Mouse (Mus musculus) megakaryocyte, embryonic 14.5 days (primary cell): ENCODE measurements around the gene Afap1. TPM values are rescaled to one million over a fixed set of nuclear protein-coding genes. Genes with fewer than 3 reads are reported as not detected.

Experiments used
- H3K27me3 ChIP-seq: replicated peaks from 2 replicates; pipeline ENCODE3; 2012; ENCODE audit warnings: inconsistent platforms
- H3K36me3 ChIP-seq: replicated peaks from 2 replicates; pipeline ENCODE3; 2012; ENCODE audit warnings: low read length, inconsistent platforms, mixed read lengths
- H3K4me1 ChIP-seq: 2 replicates; pipeline ENCODE4 v1.6.1; 2012; ENCODE audit warnings: inconsistent platforms
- H3K4me3 ChIP-seq: replicated peaks from 2 replicates; pipeline ENCODE3; 2012; ENCODE audit warnings: moderate library complexity, mild to moderate bottlenecking, inconsistent platforms
- H3K9me3 ChIP-seq: 2 replicates; pipeline ENCODE4 v1.6.1; 2012; ENCODE audit warnings: inconsistent platforms
- FLI1 ChIP-seq: IDR thresholded peaks from 2 replicates; pipeline ENCODE4 v1.6.1; 2012; ENCODE audit warnings: low read length, inconsistent platforms, mixed read lengths
- GATA1 ChIP-seq: IDR thresholded peaks from 3 replicates; pipeline ENCODE4 v1.6.1; 2012; ENCODE audit warnings: mixed read lengths, low read length, inconsistent platforms, borderline replicate concordance
- polyA plus RNA-seq: library from polyadenylated mRNA; stranded (reverse); fragments of >175 nt; gene quantifications from 2 replicates; pipeline ENCODE4 v1.2.3, GENCODE M21; 2012; ENCODE audit warnings: low replicate concordance; ENCODE audit not compliant: insufficient read depth

Afap1 gene
- polyA plus RNA-seq, 1 experiment: 0.21 TPM

- TF ChIP-seq FLI1 (no peak), GATA1 (no peak)
- no peak overlapping the region for H3K4me3 ChIP-seq
- peaks cover 14% of the 10 kb centered on the region for H3K4me1 ChIP-seq
- H3K27me3 ChIP-seq: peaks cover 41% of the 10 kb centered on the region
- H3K9me3 ChIP-seq: no peaks in the 10 kb centered on the region
- H3K36me3 ChIP-seq: no peaks in the 10 kb centered on the region
Measured at GRCm38 (mm10) chr5:36043154-36043553, 150.0 kb downstream of the Afap1 start.

Other genes starting within 250 kb of the Afap1 start
- gene Htra3, start 213.5 kb upstream of the Afap1 start, polyA plus RNA-seq: 1.2 and 1.9 TPM in 2 replicates
- 1.7 and 2.6 TPM in 2 replicates for gene Sh3tc1, start 153.3 kb upstream of the Afap1 start, polyA plus RNA-seq
- 0.28 TPM in 1 of 2 replicates, not detected in the other for gene Ablim2, start 135.4 kb upstream of the Afap1 start, polyA plus RNA-seq